11 mouse cellular contexts compared by ENCODE assay signal in genomic region chrX:71798883-71799282, GRCm38 (mm10). TPM values are rescaled to one million over a fixed set of nuclear protein-coding genes. Genes with fewer than 3 reads are reported as not detected.
DNase-seq lines count a peak whose midpoint lies in the region; ATAC-seq and TF ChIP-seq lines count a peak whose summit lies in the region.
"Had no signal": no experiment of that assay in that cellular context is flagged by ENCODE, and none has a peak within 500 bp of the region (broad histone marks: within the 10 kb centered on the region; RNA-seq: fewer than 3 reads in every experiment).

No protein-coding gene starts in this region.

- no peak for DNase-seq in heart, postnatal 0 days (ENCODE audit: low spot score)
- no peak for DNase-seq in heart, embryonic 10.5 days (ENCODE audit: low spot score)
- DNase-seq in liver, postnatal 0 days = no peak
- DNase-seq in liver, embryonic 11.5 days (ENCODE audit: low spot score) = no peak
- DNase-seq in adrenal gland, postnatal 10 days = peak; percentile 14
- peak; percentile 5 for DNase-seq in lung, postnatal 25 days (ENCODE audit: low spot score)
- no peak for DNase-seq in B cell, adult 2 months
- DNase-seq: cerebellum, adult 18-20 months; thymus, postnatal 36 days had no signal

- H3K4me2 ChIP-seq in heart, postnatal 0 days (ENCODE audit: low read depth, low read length) = no peak overlapping the region
- no peak overlapping the region for H3K4me2 ChIP-seq in liver, postnatal 0 days (ENCODE audit: low read depth, low read length)
- no peak overlapping the region for H3K4me2 ChIP-seq in liver, embryonic 11.5 days
- H3K4me2 ChIP-seq: forebrain, embryonic 13.5 days had no signal

- WGBS in heart, postnatal 0 days = 35% methylated on average over 5 of the region's 5 CpGs
- WGBS in heart, embryonic 10.5 days = 53% methylated on average over 5 of the region's 5 CpGs
- 66% methylated on average over 5 of the region's 5 CpGs for WGBS in liver, postnatal 0 days (ENCODE audit: insufficient replicate concordance)
- 62% methylated on average over 5 of the region's 5 CpGs for WGBS in liver, embryonic 11.5 days

- H3K4me1 ChIP-seq in heart, postnatal 0 days (ENCODE audit: control insufficient read depth, insufficient read depth) = no peaks in the 10 kb centered on the region
- no peaks in the 10 kb centered on the region for H3K4me1 ChIP-seq in heart, embryonic 10.5 days
- H3K4me1 ChIP-seq in liver, postnatal 0 days (ENCODE audit: insufficient read depth) = no peaks in the 10 kb centered on the region
- H3K4me1 ChIP-seq in liver, embryonic 11.5 days (replicated peaks; ENCODE audit: control insufficient read depth, insufficient read depth, low read length) = no peaks in the 10 kb centered on the region
- H3K4me1 ChIP-seq: forebrain, embryonic 13.5 days had no signal

- no peak overlapping the region for H3K9ac ChIP-seq in heart, postnatal 0 days (replicated peaks; ENCODE audit: low read depth, low read length)
- H3K9ac ChIP-seq in liver, postnatal 0 days (replicated peaks) = no peak overlapping the region
- H3K9ac ChIP-seq in liver, embryonic 11.5 days (ENCODE audit: low read depth, low read length) = no peak overlapping the region
- H3K9ac ChIP-seq: forebrain, embryonic 13.5 days had no signal

- peak; percentile 51 for TF ChIP-seq CTCF in heart, postnatal 0 days (IDR thresholded peaks at IDR 0.05; ENCODE audit: low read depth)
- TF ChIP-seq CTCF in liver, postnatal 0 days (IDR thresholded peaks at IDR 0.05; ENCODE audit: low read depth) = peak; percentile 41

- ATAC-seq in heart, postnatal 0 days (ENCODE audit: insufficient read depth, low read depth) = no peak
- ATAC-seq in liver, postnatal 0 days = no peak
- no peak for ATAC-seq in liver, embryonic 11.5 days (replicated peaks; ENCODE audit: low FRiP score)
- ATAC-seq: forebrain, embryonic 13.5 days; hindbrain, embryonic 16.5 days had no signal

- H3K36me3 ChIP-seq in heart, postnatal 0 days (replicated peaks; ENCODE audit: control insufficient read depth, insufficient read depth, low read length) = no peaks in the 10 kb centered on the region
- no peaks in the 10 kb centered on the region for H3K36me3 ChIP-seq in heart, embryonic 10.5 days
- H3K36me3 ChIP-seq in liver, postnatal 0 days (replicated peaks; ENCODE audit: insufficient read depth, low read length) = no peaks in the 10 kb centered on the region
- no peaks in the 10 kb centered on the region for H3K36me3 ChIP-seq in liver, embryonic 11.5 days (ENCODE audit: control insufficient read depth, insufficient read depth, low read length)

- no peak overlapping the region for H3K4me3 ChIP-seq in heart, postnatal 0 days (ENCODE audit: low read depth, low read length)
- H3K4me3 ChIP-seq in heart, embryonic 10.5 days = no peak overlapping the region
- no peak overlapping the region for H3K4me3 ChIP-seq in liver, postnatal 0 days (ENCODE audit: low read depth, low read length)
- H3K4me3 ChIP-seq in liver, embryonic 11.5 days (ENCODE audit: low read depth, low read length) = no peak overlapping the region
- H3K4me3 ChIP-seq: forebrain, embryonic 13.5 days had no signal

- no peak overlapping the region for H3K27ac ChIP-seq in heart, postnatal 0 days (ENCODE audit: low read depth)
- H3K27ac ChIP-seq in heart, embryonic 10.5 days = no peak overlapping the region
- H3K27ac ChIP-seq in liver, postnatal 0 days (ENCODE audit: low read depth) = no peak overlapping the region
- no peak overlapping the region for H3K27ac ChIP-seq in liver, embryonic 11.5 days (ENCODE audit: low read depth, low read length)
- H3K27ac ChIP-seq: forebrain, embryonic 13.5 days had no signal

- TF ChIP-seq EP300 in heart, postnatal 0 days (IDR thresholded peaks at IDR 0.05; ENCODE audit: low read depth) = no peak
- TF ChIP-seq EP300 in liver, postnatal 0 days (IDR thresholded peaks at IDR 0.05; ENCODE audit: low read depth) = no peak

- H3K27me3 ChIP-seq in heart, postnatal 0 days (ENCODE audit: control insufficient read depth, insufficient read depth, low read length) = 0 out of 2 replicates have a peak, but pooled peaks cover 3% of the 10 kb centered on the region
- peaks cover 6% of the 10 kb centered on the region; the same call in 1 of the 2 replicates for H3K27me3 ChIP-seq in heart, embryonic 10.5 days (ENCODE audit: insufficient read depth, poor library complexity, severe bottlenecking)
- H3K27me3 ChIP-seq in liver, postnatal 0 days (ENCODE audit: insufficient read depth, low read length) = no peaks in the 10 kb centered on the region
- no peaks in the 10 kb centered on the region; the same call in 1 of the 2 replicates for H3K27me3 ChIP-seq in liver, embryonic 11.5 days (replicated peaks; ENCODE audit: control insufficient read depth, insufficient read depth, low read length)
- H3K27me3 ChIP-seq: forebrain, embryonic 13.5 days had no signal

- H3K9me3 ChIP-seq in heart, postnatal 0 days (replicated peaks; ENCODE audit: control insufficient read depth, low read length) = no peaks in the 10 kb centered on the region
- no peaks in the 10 kb centered on the region for H3K9me3 ChIP-seq in heart, embryonic 10.5 days
- H3K9me3 ChIP-seq in liver, postnatal 0 days (ENCODE audit: low read length) = no peaks in the 10 kb centered on the region
- H3K9me3 ChIP-seq in liver, embryonic 11.5 days (ENCODE audit: control insufficient read depth, low read length) = no peaks in the 10 kb centered on the region
- H3K9me3 ChIP-seq: forebrain, embryonic 13.5 days had no signal

RNA-seq across cellular contexts. Expression of gene Vma21, which starts 16.8 kb away (rescaled TPM):
- total RNA-seq in heart, postnatal 0 days (2014; rRNA removed; ENCODE audit: low replicate concordance) = 9.6 and 9.7 TPM in 2 replicates
- polyA plus RNA-seq in heart, postnatal 0 days (2015; fragmentation: Nextera tagmentation; extraction: Ambion mirVana) = 57.7 and 61.0 TPM in 2 replicates
- 40.0 and 46.8 TPM in 2 replicates for polyA plus RNA-seq in heart, embryonic 10.5 days (2016; fragmentation: Nextera tagmentation; extraction: Ambion mirVana)
- polyA plus RNA-seq in liver, postnatal 0 days (2015; fragmentation: Nextera tagmentation; extraction: Ambion mirVana) = 33.0 and 33.9 TPM in 2 replicates
- 40.6 and 44.2 TPM in 2 replicates for polyA plus RNA-seq in liver, embryonic 11.5 days (2014; fragmentation: Nextera tagmentation; extraction: Ambion mirVana)
- 10 to 100 TPM; 34.1 to 40.8 TPM for total RNA-seq in adrenal gland, postnatal 10 days (2021)

Comparison
In these comparisons a context has a peak if more than half of its experiments do, and no peak if none do; other contexts are left out.
1. DNase-seq: peak in adrenal gland, postnatal 10 days (single experiment) and lung, postnatal 25 days (single experiment); none in heart, postnatal 0 days (single experiment), heart, embryonic 10.5 days (single experiment), liver, postnatal 0 days (single experiment), liver, embryonic 11.5 days (single experiment) and B cell, adult 2 months (0 of 2).